Mouse (Mus musculus) kidney, adult 2 months (tissue): ENCODE data around the gene Raver2. TPM values are rescaled to one million over a fixed set of nuclear protein-coding genes. Genes with fewer than 3 reads are reported as not detected.

Experiments used
- DNase-seq: peaks from one replicate; pipeline ENCODE4 v3.0.0; 2021
- H3K27ac ChIP-seq: fragments of 200-500 bp; 2 replicates; pipeline ENCODE4 v1.5.1; 2012; ENCODE audit warnings: low read depth, low read length, control low read depth, inconsistent platforms; ENCODE audit not compliant: insufficient read depth
- H3K27me3 ChIP-seq: fragments of 200-500 bp; replicated peaks from 2 replicates; pipeline ENCODE4 v1.6.1; 2012; ENCODE audit warnings: mild to moderate bottlenecking, moderate library complexity, low read length, inconsistent platforms; ENCODE audit not compliant: control insufficient read depth, insufficient read depth
- H3K36me3 ChIP-seq: fragments of 200-500 bp; 2 replicates; pipeline ENCODE4 v1.6.1; 2012; ENCODE audit warnings: mild to moderate bottlenecking, moderate library complexity, low read length, inconsistent platforms; ENCODE audit not compliant: control insufficient read depth, insufficient read depth
- H3K4me1 ChIP-seq: fragments of 200-500 bp; 2 replicates; pipeline ENCODE4 v1.6.1; 2011; ENCODE audit warnings: low read length; ENCODE audit not compliant: control insufficient read depth, insufficient read depth
- H3K4me3 ChIP-seq: fragments of 200-500 bp; 2 replicates; pipeline ENCODE4 v1.5.1; 2011; ENCODE audit warnings: mild to moderate bottlenecking, low read depth, low read length, control low read depth; ENCODE audit not compliant: insufficient read depth
- CTCF ChIP-seq: fragments of 200-500 bp; conservative IDR thresholded peaks from 2 replicates; pipeline ENCODE4 v1.5.1; 2011; ENCODE audit warnings: low read depth, mild to moderate bottlenecking, control low read depth, low read length, moderate library complexity, mixed read lengths; ENCODE audit not compliant: insufficient read depth, insufficient read length
- POLR2A ChIP-seq: fragments of 200-500 bp; IDR thresholded peaks from one replicate; pipeline ENCODE4 v1.6.1; 2011; ENCODE audit warnings: low read depth, low read length, control low read depth
- WGBS: fragments of 180-500 bp; shearing (Covaris S2); methylation state at CpG from one replicate; pipeline ENCODE4 v1.1.7; 2018; 5-methylcytosine and 5-hydroxymethylcytosine counted together
- polyA plus RNA-seq: library from polyadenylated mRNA; depleted of rRNA; stranded (reverse); fragments of >200 nt; gene quantifications from 2 replicates; pipeline ENCODE4 v1.2.3, GENCODE M21; 2012

Gene Raver2
- polyA plus RNA-seq, 1 experiment: 2.3 TPM

GRCm38 (mm10) chr4:101093292-101093691 lies 24.5 kb downstream of the Raver2 start:
- Histone ChIP-seq H3K4me1 (no peaks in the 10 kb centered on the region), H3K27me3 (no peaks in the 10 kb centered on the region), H3K36me3 (no peaks in the 10 kb centered on the region), H3K4me3 (no peak overlapping the region), H3K27ac (no peak overlapping the region)
- TF ChIP-seq CTCF: no peak
- no peak for TF ChIP-seq POLR2A
- WGBS: 59% methylated on average over 10 of the region's 10 CpGs
- DNase-seq: no peak

- H3K4me3 ChIP-seq: no peak overlapping the region
- H3K27me3 ChIP-seq: no peaks in the 10 kb centered on the region
- DNase-seq: no peak
- TF ChIP-seq CTCF (no peak), POLR2A (no peak)
- H3K4me1 ChIP-seq: no peaks in the 10 kb centered on the region
- WGBS: 79% methylated on average over 12 of the region's 12 CpGs
- no peak overlapping the region for H3K27ac ChIP-seq
- H3K36me3 ChIP-seq: no peaks in the 10 kb centered on the region
These were observed 38.3 kb downstream of the Raver2 start for GRCm38 (mm10) chr4:101107122-101107521.

DNA sequence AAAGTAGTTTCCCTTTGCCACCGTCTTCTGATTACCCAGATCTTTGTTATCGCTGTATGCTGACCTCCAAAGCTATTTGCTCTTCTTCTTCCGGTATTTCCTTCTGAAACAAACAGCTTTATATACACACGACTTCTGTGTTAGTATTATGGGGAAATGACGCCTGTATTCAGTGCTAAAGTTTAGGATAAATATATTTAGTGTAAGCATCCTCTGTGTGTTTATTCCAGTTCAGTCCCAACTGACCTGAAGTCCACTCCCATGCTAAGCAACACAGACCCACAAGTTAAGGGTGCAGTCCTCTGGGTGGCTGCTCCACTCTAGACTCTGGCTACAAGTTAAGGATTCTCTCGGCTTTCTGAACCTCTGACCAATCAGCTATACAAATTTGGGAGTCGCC lies 52.2 kb downstream of the Raver2 start:
- TF ChIP-seq CTCF: no peak
- no peaks in the 10 kb centered on the region for H3K36me3 ChIP-seq
- H3K27ac ChIP-seq: no peak overlapping the region
- no peak overlapping the region for H3K4me3 ChIP-seq
- H3K27me3 ChIP-seq: no peaks in the 10 kb centered on the region
- no peaks in the 10 kb centered on the region for H3K4me1 ChIP-seq
- WGBS: 94% methylated on average over 7 of the region's 7 CpGs
- DNase-seq: no peak

- Histone ChIP-seq H3K36me3 (no peaks in the 10 kb centered on the region), H3K27ac (no peak overlapping the region), H3K4me1 (no peaks in the 10 kb centered on the region), H3K4me3 (no peak overlapping the region), H3K27me3 (no peaks in the 10 kb centered on the region)
- 81% methylated on average over 8 of the region's 8 CpGs for WGBS
- TF ChIP-seq CTCF (no peak), POLR2A (no peak)
- no peak for DNase-seq
These were observed 66.2 kb downstream of the Raver2 start for GRCm38 (mm10) chr4:101135013-101135412.

DNA sequence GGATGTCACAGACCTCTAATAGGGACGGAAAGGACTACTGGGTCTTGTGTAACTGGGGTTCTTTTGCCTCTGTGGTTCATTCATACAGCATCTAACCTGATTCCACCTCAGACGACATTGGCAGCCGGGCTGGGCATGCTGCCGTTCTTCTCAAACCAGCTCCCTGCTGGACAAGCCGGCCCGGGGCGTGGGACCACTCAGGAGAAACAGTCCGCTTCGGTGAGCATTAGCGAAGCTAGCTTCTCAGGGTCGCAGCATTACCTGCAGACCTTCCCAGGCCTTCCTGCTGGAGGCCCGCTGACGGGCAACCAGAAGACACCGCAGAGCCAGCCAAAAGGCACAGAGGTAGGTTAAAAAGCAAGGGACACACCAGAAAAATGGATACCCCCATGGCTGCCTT lies 67.1 kb downstream of the Raver2 start:
- Histone ChIP-seq H3K27ac (no peak overlapping the region), H3K4me1 (no peaks in the 10 kb centered on the region), H3K27me3 (no peaks in the 10 kb centered on the region), H3K4me3 (no peak overlapping the region), H3K36me3 (no peaks in the 10 kb centered on the region)
- DNase-seq: no peak
- 90% methylated on average over 14 of the region's 14 CpGs for WGBS
- TF ChIP-seq CTCF (no peak), POLR2A (no peak)

- H3K27ac ChIP-seq: no peak overlapping the region
- no peaks in the 10 kb centered on the region for H3K4me1 ChIP-seq
- DNase-seq: no peak
- H3K4me3 ChIP-seq: no peak overlapping the region
- no peaks in the 10 kb centered on the region for H3K27me3 ChIP-seq
- H3K36me3 ChIP-seq: no peaks in the 10 kb centered on the region
- WGBS: 87% methylated on average over 11 of the region's 11 CpGs
- TF ChIP-seq CTCF (no peak), POLR2A (no peak)
These were observed 69.2 kb downstream of the Raver2 start for GRCm38 (mm10) chr4:101137975-101138374.

GRCm38 (mm10) chr4:101141768-101142167 lies 73.0 kb downstream of the Raver2 start:
- TF ChIP-seq POLR2A: no peak
- no peak for TF ChIP-seq CTCF
- H3K27ac ChIP-seq: no peak overlapping the region
- H3K4me3 ChIP-seq: no peak overlapping the region
- H3K4me1 ChIP-seq: no peaks in the 10 kb centered on the region
- 62% methylated on average over 5 of the region's 5 CpGs for WGBS
- peak; percentile 26 for DNase-seq
- H3K36me3 ChIP-seq: no peaks in the 10 kb centered on the region
- no peaks in the 10 kb centered on the region for H3K27me3 ChIP-seq

DNA sequence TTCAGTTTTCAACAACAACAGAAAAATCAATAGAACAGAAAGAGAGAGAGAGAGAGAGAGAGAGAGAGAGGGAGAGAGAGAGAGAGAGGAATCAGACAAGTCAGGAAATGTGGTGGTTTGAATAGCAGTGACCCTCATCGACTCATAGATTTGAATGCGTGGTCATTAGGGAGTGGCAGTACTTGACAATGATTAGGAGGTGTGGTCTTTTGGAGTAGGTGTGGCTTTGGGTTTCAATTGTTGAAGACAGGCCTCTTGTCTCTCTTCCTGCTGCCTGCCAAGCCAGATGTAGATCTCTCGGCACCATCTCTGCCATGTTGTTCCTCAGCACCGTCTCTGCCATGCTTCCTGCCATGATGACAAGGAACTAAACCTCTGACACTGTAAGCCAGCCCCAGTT lies 75.1 kb downstream of the Raver2 start:
- TF ChIP-seq POLR2A (no peak), CTCF (no peak)
- H3K36me3 ChIP-seq: no peaks in the 10 kb centered on the region
- 64% methylated on average over 4 of the region's 4 CpGs for WGBS

More for the DNA sequence above, 75.1 kb downstream of the Raver2 start:
- H3K27me3 ChIP-seq: no peaks in the 10 kb centered on the region
- DNase-seq: no peak
- no peaks in the 10 kb centered on the region for H3K4me1 ChIP-seq
- H3K4me3 ChIP-seq: no peak overlapping the region
- H3K27ac ChIP-seq: no peak overlapping the region
